Mouse (Mus musculus) midbrain, embryonic 12.5 days (tissue): ENCODE measurements around the gene Arnt2. TPM values are rescaled to one million over a fixed set of nuclear protein-coding genes. Genes with fewer than 3 reads are reported as not detected.
A peak's percentile ranks its signal among the peaks of the same experiment; 100 is the strongest.

Source experiments
- ATAC-seq: fragments of 200-750 bp; cut with Nextera tagmentation; 2 replicates; pipeline ENCODE4 v1.8.0; 2017; ENCODE audit warnings: low read depth, moderate TSS enrichment, moderate library complexity; ENCODE audit not compliant: low FRiP score
- H3K27ac ChIP-seq: fragments of 300-500 bp; sonication (generic); replicated peaks from 2 replicates; pipeline ENCODE4 v1.5.1; 2016; ENCODE audit warnings: mild to moderate bottlenecking
- H3K27me3 ChIP-seq: fragments of 300-500 bp; sonication (generic); 2 replicates; pipeline ENCODE4 v1.6.1; 2016; ENCODE audit warnings: mild to moderate bottlenecking
- H3K36me3 ChIP-seq: fragments of 300-500 bp; sonication (generic); 2 replicates; pipeline ENCODE4 v1.6.1; 2016
- H3K4me1 ChIP-seq: fragments of 300-500 bp; sonication (generic); 2 replicates; pipeline ENCODE4 v1.6.1; 2016
- H3K4me2 ChIP-seq: fragments of 300-500 bp; sonication (generic); replicated peaks from 2 replicates; pipeline ENCODE4 v1.6.1; 2016; ENCODE audit warnings: mild to moderate bottlenecking, moderate library complexity
- H3K4me3 ChIP-seq: fragments of 300-500 bp; sonication (generic); 2 replicates; pipeline ENCODE4 v1.5.1; 2016; ENCODE audit warnings: mild to moderate bottlenecking
- H3K9ac ChIP-seq: fragments of 300-500 bp; sonication (generic); replicated peaks from 2 replicates; pipeline ENCODE4 v1.6.1; 2016; ENCODE audit warnings: mild to moderate bottlenecking, moderate library complexity
- H3K9me3 ChIP-seq: fragments of 300-500 bp; sonication (generic); 2 replicates; pipeline ENCODE4 v1.6.1; 2016; ENCODE audit warnings: mild to moderate bottlenecking
- WGBS: fragments of 180-500 bp; shearing (Covaris S2); methylation state at CpG from one replicate; pipeline ENCODE4 v1.1.7; 2016; 5-methylcytosine and 5-hydroxymethylcytosine counted together
- polyA plus RNA-seq: library from polyadenylated mRNA; unstranded; fragments of >200 nt; fragmentation: Nextera tagmentation; extraction: Ambion mirVana; gene quantifications from 2 replicates; pipeline ENCODE4 v1.2.1, GENCODE M21; 2016

Arnt2 gene
- polyA plus RNA-seq, 1 experiment from 2014 or later: 67.1 TPM

- no peaks in the 10 kb centered on the region for H3K9me3 ChIP-seq
- H3K9ac ChIP-seq: no peak overlapping the region
- H3K36me3 ChIP-seq: no peaks in the 10 kb centered on the region
- ATAC-seq: peak; percentile 52; the same call in 1 of the 2 replicates
- H3K4me3 ChIP-seq: no peak overlapping the region
- WGBS: 70% methylated on average over 7 of the region's 7 CpGs
- no peak overlapping the region for H3K4me2 ChIP-seq
- H3K27me3 ChIP-seq: no peaks in the 10 kb centered on the region
- no peaks in the 10 kb centered on the region for H3K4me1 ChIP-seq
- no peak overlapping the region for H3K27ac ChIP-seq
Measured at GRCm38 (mm10) chr7:84424670-84425385, 14.9 kb upstream of the Arnt2 start.

DNA sequence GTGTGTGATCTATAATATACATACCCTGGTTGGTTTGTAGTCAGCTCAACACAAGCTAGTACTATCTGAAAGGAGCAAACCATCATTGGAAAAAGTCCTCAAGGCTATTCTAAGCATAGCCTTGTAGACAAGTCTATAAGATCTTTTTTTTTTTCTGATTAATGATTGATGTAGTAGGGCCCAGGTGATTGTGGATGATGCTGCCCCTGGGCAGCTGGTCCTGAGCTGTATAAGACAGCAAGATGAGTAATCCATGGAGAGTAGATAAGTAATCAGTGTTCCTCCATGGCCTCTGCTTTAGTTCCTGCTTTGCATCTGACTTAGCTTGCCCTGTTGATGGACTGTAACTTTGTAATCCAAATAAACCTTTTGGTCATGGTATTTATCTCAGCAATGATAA is 11.8 kb upstream of the Arnt2 start:
- ATAC-seq: no peak
- Histone ChIP-seq H3K4me2 (no peak overlapping the region), H3K27me3 (no peaks in the 10 kb centered on the region), H3K36me3 (no peaks in the 10 kb centered on the region), H3K9me3 (no peaks in the 10 kb centered on the region), H3K4me3 (no peak overlapping the region), H3K27ac (no peak overlapping the region), H3K9ac (no peak overlapping the region), H3K4me1 (no peaks in the 10 kb centered on the region)

GRCm38 (mm10) chr7:84421291-84421665 is 11.3 kb upstream of the Arnt2 start:
- H3K9ac ChIP-seq: no peak overlapping the region
- H3K27me3 ChIP-seq: no peaks in the 10 kb centered on the region
- no peaks in the 10 kb centered on the region for H3K4me1 ChIP-seq
- no peak overlapping the region for H3K4me3 ChIP-seq
- no peaks in the 10 kb centered on the region for H3K9me3 ChIP-seq
- no peaks in the 10 kb centered on the region for H3K36me3 ChIP-seq
- no peak overlapping the region for H3K4me2 ChIP-seq
- no peak overlapping the region for H3K27ac ChIP-seq
- no peak for ATAC-seq

GRCm38 (mm10) chr7:84420581-84421290 is 10.8 kb upstream of the Arnt2 start:
- H3K27ac ChIP-seq: no peak overlapping the region
- no peaks in the 10 kb centered on the region for H3K27me3 ChIP-seq
- H3K9me3 ChIP-seq: no peaks in the 10 kb centered on the region; the same call in 1 of the 2 replicates
- no peak overlapping the region for H3K4me2 ChIP-seq
- no peaks in the 10 kb centered on the region for H3K4me1 ChIP-seq
- WGBS: 73% methylated on average over 3 of the region's 3 CpGs
- no peak overlapping the region for H3K4me3 ChIP-seq
- ATAC-seq: no peak
- no peak overlapping the region for H3K9ac ChIP-seq
- H3K36me3 ChIP-seq: no peaks in the 10 kb centered on the region

DNA sequence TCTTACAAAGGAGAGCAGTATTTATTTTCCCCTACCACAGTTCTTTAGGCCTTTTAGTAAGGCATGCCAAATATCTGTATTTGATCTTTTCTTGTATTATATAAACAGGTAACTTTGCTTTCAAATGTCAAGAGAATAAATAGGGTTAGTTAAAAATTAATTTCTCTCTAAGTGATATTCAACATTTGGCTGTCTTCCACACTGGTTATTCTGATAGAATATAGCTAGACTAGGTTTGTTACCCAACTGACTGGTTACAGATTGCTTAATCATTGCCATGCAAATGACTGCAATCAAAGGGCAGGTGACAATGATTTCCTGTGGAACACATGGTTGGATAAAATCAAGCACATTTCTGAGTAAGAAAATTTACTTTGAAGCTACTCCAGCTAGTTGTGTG is 7.5 kb upstream of the Arnt2 start:
- no peak for ATAC-seq
- Histone ChIP-seq H3K27ac (no peak overlapping the region), H3K9me3 (no peaks in the 10 kb centered on the region; the same call in 1 of the 2 replicates), H3K4me2 (no peak overlapping the region), H3K27me3 (no peaks in the 10 kb centered on the region), H3K4me1 (no peaks in the 10 kb centered on the region), H3K36me3 (no peaks in the 10 kb centered on the region), H3K9ac (no peak overlapping the region), H3K4me3 (no peak overlapping the region)

- Histone ChIP-seq H3K4me1 (peaks cover 20% of the 10 kb centered on the region), H3K9me3 (no peaks in the 10 kb centered on the region; the same call in 1 of the 2 replicates), H3K27ac (no peak overlapping the region), H3K27me3 (no peaks in the 10 kb centered on the region), H3K4me3 (no peak overlapping the region), H3K36me3 (no peaks in the 10 kb centered on the region), H3K4me2 (no peak overlapping the region), H3K9ac (no peak overlapping the region)
- ATAC-seq: no peak
- 29% methylated on average over 8 of the region's 8 CpGs for WGBS
Measured at GRCm38 (mm10) chr7:84412570-84412969, 2.6 kb upstream of the Arnt2 start.

DNA sequence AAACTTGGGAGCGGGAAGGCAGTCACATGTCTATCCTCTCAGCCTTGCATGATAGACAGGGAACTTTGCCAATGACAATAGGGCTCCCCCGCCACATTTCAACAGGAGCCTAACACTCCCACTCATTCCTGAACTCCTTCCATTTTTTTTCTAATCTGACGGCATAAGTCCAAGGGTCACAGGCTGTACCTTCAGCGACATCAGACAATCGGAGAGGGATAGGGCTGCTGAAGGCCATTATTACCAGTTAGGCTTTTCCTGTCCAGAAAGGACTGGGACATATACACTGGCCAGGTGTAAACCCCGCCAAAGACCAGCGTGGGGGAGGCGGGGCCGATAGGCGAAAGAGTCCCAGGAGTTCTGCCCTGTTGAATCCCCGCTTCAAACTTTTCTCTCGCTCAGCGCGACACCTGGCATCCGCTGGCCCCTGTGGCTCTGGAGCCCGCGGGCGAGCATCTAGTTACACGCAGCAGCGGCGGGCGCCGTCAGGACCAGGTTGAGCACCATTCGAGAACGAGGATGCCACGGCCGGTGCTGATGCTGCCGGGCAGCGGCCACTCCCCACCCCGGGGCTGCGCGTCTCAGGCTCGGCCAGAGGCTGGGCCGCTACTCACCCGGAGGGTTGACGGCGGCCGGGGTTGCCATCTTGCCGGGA is 608 bp downstream of the Arnt2 start:
- Histone ChIP-seq H3K27me3 (no peaks in the 10 kb centered on the region), H3K36me3 (peaks cover 19% of the 10 kb centered on the region), H3K4me2 (peak overlapping the region; percentile 75), H3K4me3 (peak overlapping the region; percentile 85), H3K4me1 (peaks cover 30% of the 10 kb centered on the region), H3K9me3 (no peaks in the 10 kb centered on the region), H3K9ac (peak overlapping the region; percentile 87), H3K27ac (peak overlapping the region; percentile 95)
- WGBS: under 1% methylated on average over 37 of the region's 39 CpGs
- ATAC-seq: peak; percentile 86

- peaks cover 41% of the 10 kb centered on the region for H3K4me1 ChIP-seq
- H3K9ac ChIP-seq: no peak overlapping the region
- peak overlapping the region; percentile 85 for H3K4me3 ChIP-seq
- H3K27ac ChIP-seq: no peak overlapping the region
- 81% methylated on average over 5 of the region's 5 CpGs for WGBS
- H3K4me2 ChIP-seq: peak overlapping the region; percentile 75
- H3K9me3 ChIP-seq: no peaks in the 10 kb centered on the region
- no peak for ATAC-seq
- H3K36me3 ChIP-seq: peaks cover 19% of the 10 kb centered on the region
- no peaks in the 10 kb centered on the region for H3K27me3 ChIP-seq
Measured at GRCm38 (mm10) chr7:84408282-84408681, 1.7 kb downstream of the Arnt2 start.

GRCm38 (mm10) chr7:84403371-84403770 is 6.6 kb downstream of the Arnt2 start:
- no peak overlapping the region for H3K9ac ChIP-seq
- no peaks in the 10 kb centered on the region for H3K9me3 ChIP-seq
- H3K4me2 ChIP-seq: 0 out of 2 replicates have a peak overlapping the region, but pooled peaks have one; percentile 9
- H3K36me3 ChIP-seq: peaks cover 19% of the 10 kb centered on the region
- peaks cover 51% of the 10 kb centered on the region for H3K4me1 ChIP-seq
- H3K27ac ChIP-seq: peak overlapping the region; percentile 58
- H3K4me3 ChIP-seq: no peak overlapping the region
- ATAC-seq: peak; percentile 64
- WGBS: 8% methylated on average over 5 of the region's 5 CpGs
- H3K27me3 ChIP-seq: no peaks in the 10 kb centered on the region

DNA sequence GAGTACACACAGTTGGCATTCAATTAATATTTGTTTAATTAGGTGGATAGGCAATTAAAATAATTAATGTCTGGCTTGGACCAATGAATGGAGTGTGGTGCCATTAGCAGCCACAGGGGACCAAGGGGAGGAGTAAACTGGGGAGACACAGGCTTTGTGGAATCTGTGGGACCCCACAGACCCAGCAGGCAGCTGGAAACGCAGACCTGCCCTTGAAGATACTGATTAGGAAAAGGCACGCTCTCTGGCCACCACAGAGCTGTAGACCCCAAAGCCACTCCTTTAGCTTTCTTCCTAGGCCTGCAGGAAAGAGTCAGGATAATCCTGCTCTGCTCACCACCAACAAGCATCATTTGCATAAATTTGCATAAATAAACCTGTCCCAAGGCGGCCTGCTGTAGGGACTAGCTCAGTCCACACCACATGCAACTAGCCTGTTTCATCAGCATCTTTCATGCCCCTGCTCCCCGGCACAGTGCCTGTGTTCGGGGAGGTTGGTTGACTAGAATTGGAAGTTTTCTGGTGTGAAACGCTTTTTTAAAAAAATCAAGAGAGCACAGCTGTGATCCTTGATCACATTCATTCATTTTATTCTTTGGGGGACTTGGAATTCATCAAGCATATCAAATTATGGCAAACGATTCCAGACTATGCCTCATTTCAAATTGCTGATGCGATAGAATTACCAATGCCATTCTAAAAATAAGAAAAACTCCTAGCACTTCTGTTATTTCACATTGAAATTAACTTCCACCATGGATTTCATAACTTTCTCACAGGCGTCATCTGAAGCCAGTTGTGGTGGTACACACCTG is 8.1 kb downstream of the Arnt2 start:
- H3K4me1 ChIP-seq: peaks cover 52% of the 10 kb centered on the region
- peak overlapping the region; percentile 79 for H3K27ac ChIP-seq
- H3K36me3 ChIP-seq: peaks cover 14% of the 10 kb centered on the region
- H3K9me3 ChIP-seq: no peaks in the 10 kb centered on the region
- H3K4me2 ChIP-seq: peak overlapping the region; percentile 21
- peak; percentile 87 for ATAC-seq
- no peak overlapping the region for H3K9ac ChIP-seq
- H3K27me3 ChIP-seq: no peaks in the 10 kb centered on the region
- WGBS: 36% methylated on average over 9 of the region's 9 CpGs
- H3K4me3 ChIP-seq: no peak overlapping the region

- no peak overlapping the region for H3K4me2 ChIP-seq
- no peak overlapping the region for H3K4me3 ChIP-seq
- WGBS: 69% methylated on average over 1 of the region's 1 CpGs
- peaks cover 5% of the 10 kb centered on the region for H3K36me3 ChIP-seq
- H3K27ac ChIP-seq: no peak overlapping the region; the same call in 1 of the 2 replicates
- H3K9me3 ChIP-seq: 0 out of 2 replicates have a peak, but pooled peaks cover 3% of the 10 kb centered on the region
- peaks cover 25% of the 10 kb centered on the region for H3K4me1 ChIP-seq
- no peak for ATAC-seq
- H3K27me3 ChIP-seq: no peaks in the 10 kb centered on the region
- H3K9ac ChIP-seq: no peak overlapping the region
Measured at GRCm38 (mm10) chr7:84397320-84397719, 12.7 kb downstream of the Arnt2 start.
